Mouse (Mus musculus) C2C12 (cell line): ENCODE results near the gene Fbxl19. TPM values are rescaled to one million over a fixed set of nuclear protein-coding genes. Genes with fewer than 3 reads are reported as not detected.

Experiments used
- H3K27me3 ChIP-seq: one replicate; pipeline ENCODE4 v1.6.1; 2011; ENCODE audit not compliant: control insufficient read depth, insufficient read depth, insufficient read length
- H3K36me3 ChIP-seq: one replicate; pipeline ENCODE4 v1.6.1; 2011; ENCODE audit not compliant: control insufficient read depth, insufficient read depth
- H3K4me3 ChIP-seq: one replicate; pipeline ENCODE4 v1.5.1; 2011; ENCODE audit warnings: mild to moderate bottlenecking, control low read depth; ENCODE audit not compliant: poor library complexity, insufficient read depth, severe bottlenecking
- H3K79me2 ChIP-seq: one replicate; pipeline ENCODE4 v1.6.1; 2011; ENCODE audit not compliant: control insufficient read depth, insufficient read depth
- H3K79me3 ChIP-seq: one replicate; pipeline ENCODE4 v1.6.1; 2011; ENCODE audit warnings: low read depth, control low read depth
- H3ac ChIP-seq: one replicate; pipeline ENCODE3; 2011; ENCODE audit warnings: low read depth; ENCODE audit not compliant: control insufficient read depth, insufficient read length
- CEBPB ChIP-seq: IDR thresholded peaks from one replicate; pipeline ENCODE4 v1.6.1; 2011; ENCODE audit warnings: low read depth, mild to moderate bottlenecking, control low read depth, moderate library complexity
- CTCF ChIP-seq: IDR thresholded peaks from one replicate; pipeline ENCODE4 v1.5.1; 2011; ENCODE audit not compliant: control insufficient read depth, insufficient read depth, insufficient read length
- FOSL1 ChIP-seq: IDR thresholded peaks from one replicate; pipeline ENCODE4 v1.8.0; 2011; ENCODE audit warnings: mild to moderate bottlenecking, low read length; ENCODE audit not compliant: poor library complexity, insufficient read depth, severe bottlenecking
- MAX ChIP-seq: IDR thresholded peaks from one replicate; pipeline ENCODE4 v1.6.1; 2011; ENCODE audit warnings: mild to moderate bottlenecking, control low read depth
- MYOD1 ChIP-seq: IDR thresholded peaks from one replicate; pipeline ENCODE4 v1.6.1; 2011; ENCODE audit warnings: low read depth; ENCODE audit not compliant: control insufficient read depth, insufficient read length
- MYOG ChIP-seq: IDR thresholded peaks from one replicate; pipeline ENCODE4 v1.6.1; 2011; ENCODE audit not compliant: control insufficient read depth, insufficient read length; ENCODE audit errors: extremely low read depth
- USF1 ChIP-seq: IDR thresholded peaks from one replicate; pipeline ENCODE4 v1.6.1; 2011; ENCODE audit warnings: low read depth, mild to moderate bottlenecking, control low read depth, moderate library complexity
- polyA plus RNA-seq: library from polyadenylated mRNA; unstranded; fragments of >200 nt; fragmentation: generic; extraction: Trizol; gene quantifications from one replicate; pipeline ENCODE4 v1.2.1, GENCODE M21; 2012; ENCODE audit warnings: missing spikeins

Gene Fbxl19
- polyA plus RNA-seq, 1 experiment = 26.9 TPM

DNA sequence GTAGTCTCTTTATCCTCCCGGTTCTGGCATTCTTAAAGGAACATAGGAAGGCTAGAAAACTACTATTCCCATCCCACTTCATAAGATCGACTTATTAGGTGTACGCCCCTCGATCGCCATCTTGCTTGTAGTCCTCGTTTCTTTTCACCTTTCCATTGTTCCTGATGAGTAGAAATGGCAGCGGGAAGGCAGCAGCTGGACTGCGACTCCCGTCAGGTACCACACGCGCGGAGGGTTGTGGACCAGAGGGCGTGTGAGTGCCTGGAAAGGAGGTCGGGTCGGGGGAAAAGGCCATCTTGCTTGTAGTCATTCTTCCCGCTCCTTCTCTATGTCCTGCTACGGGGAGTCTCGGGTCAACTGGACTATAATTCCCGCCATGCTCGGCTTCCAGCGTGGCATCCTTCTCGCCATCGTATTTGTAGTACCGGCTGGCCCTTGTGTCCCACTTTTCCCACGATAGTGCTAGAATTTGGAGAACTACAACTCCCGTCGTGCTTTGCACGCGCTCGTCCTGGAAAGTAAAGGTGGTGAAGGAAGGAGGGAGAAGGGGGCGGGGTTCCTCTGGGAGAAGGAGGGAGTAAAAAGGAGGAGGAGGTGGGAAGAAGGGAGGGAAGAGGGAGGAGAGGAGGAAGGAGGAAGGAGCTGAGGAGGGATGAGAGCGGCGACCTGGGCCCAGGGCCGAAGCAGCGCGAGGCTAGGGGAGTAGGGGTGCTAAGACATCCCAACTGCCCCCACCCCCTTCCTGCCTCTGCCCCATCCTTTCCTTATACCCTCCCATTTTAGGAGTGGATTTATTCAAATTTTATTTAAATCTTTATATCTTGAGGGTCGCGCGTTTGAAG lies 1.5 kb downstream of the Fbxl19 start:
- peak overlapping the region; percentile 66 for H3ac ChIP-seq
- peaks cover 11% of the 10 kb centered on the region for H3K79me2 ChIP-seq
- TF ChIP-seq MAX (peak; percentile 13), CTCF (no peak)
- no peaks in the 10 kb centered on the region for H3K79me3 ChIP-seq
- no peaks in the 10 kb centered on the region for H3K27me3 ChIP-seq
- H3K36me3 ChIP-seq = peaks cover 13% of the 10 kb centered on the region
- peak overlapping the region; percentile 55 for H3K4me3 ChIP-seq

GRCm38 (mm10) chr7:127746494-127747491 lies 2.5 kb downstream of the Fbxl19 start:
- peaks cover 22% of the 10 kb centered on the region for H3K36me3 ChIP-seq
- H3K79me2 ChIP-seq = peaks cover 11% of the 10 kb centered on the region
- H3K79me3 ChIP-seq = no peaks in the 10 kb centered on the region
- no peaks in the 10 kb centered on the region for H3K27me3 ChIP-seq
- peak overlapping the region; percentile 52 for H3ac ChIP-seq
- peak overlapping the region; percentile 55 for H3K4me3 ChIP-seq
- TF ChIP-seq CEBPB = no peak
- no peak for TF ChIP-seq MAX
- TF ChIP-seq FOSL1 = no peak
- no peak for TF ChIP-seq MYOG
- TF ChIP-seq CTCF = no peak
- TF ChIP-seq MYOD1 = no peak
- TF ChIP-seq USF1 = no peak

- Histone ChIP-seq H3K27me3 (no peaks in the 10 kb centered on the region), H3K36me3 (peaks cover 24% of the 10 kb centered on the region), H3ac (no peak overlapping the region), H3K79me2 (peaks cover 11% of the 10 kb centered on the region), H3K4me3 (peak overlapping the region; percentile 55), H3K79me3 (no peaks in the 10 kb centered on the region)
- TF ChIP-seq MYOD1 (no peak), FOSL1 (no peak), MYOG (no peak), USF1 (no peak), MAX (no peak), CEBPB (no peak), CTCF (no peak)
Observed at GRCm38 (mm10) chr7:127747559-127748234, 3.4 kb downstream of the Fbxl19 start.

GRCm38 (mm10) chr7:127748235-127748560 lies 3.9 kb downstream of the Fbxl19 start:
- no peaks in the 10 kb centered on the region for H3K27me3 ChIP-seq
- H3K79me3 ChIP-seq = no peaks in the 10 kb centered on the region
- no peak overlapping the region for H3ac ChIP-seq
- TF ChIP-seq CTCF (no peak), FOSL1 (no peak), USF1 (no peak), MYOD1 (no peak), MAX (no peak), MYOG (no peak), CEBPB (no peak)
- peaks cover 11% of the 10 kb centered on the region for H3K79me2 ChIP-seq
- H3K36me3 ChIP-seq = peaks cover 29% of the 10 kb centered on the region
- H3K4me3 ChIP-seq = no peak overlapping the region
